Mouse (Mus musculus) hindbrain, embryonic 15.5 days (tissue): Measurements from ENCODE around the gene Slc4a11. TPM values are rescaled to one million over a fixed set of nuclear protein-coding genes. Genes with fewer than 3 reads are reported as not detected.
"Not testable (repeated sequence)": the region's sequence is repeated elsewhere in the genome, so short reads cannot be mapped to it uniquely, and the experiment has no call there.

Experiments
- ATAC-seq: fragments of 200-750 bp; cut with Nextera tagmentation; 2 replicates; pipeline ENCODE4 v1.8.0; 2017; ENCODE audit warnings: low read depth, moderate number of reproducible peaks, moderate TSS enrichment; ENCODE audit not compliant: low FRiP score
- H3K27ac ChIP-seq: fragments of 300-500 bp; sonication (generic); replicated peaks from 2 replicates; pipeline ENCODE4 v1.5.1; 2015; ENCODE audit warnings: mild to moderate bottlenecking, inconsistent platforms
- H3K27me3 ChIP-seq: fragments of 300-500 bp; sonication (generic); 2 replicates; pipeline ENCODE4 v1.6.1; 2015; ENCODE audit warnings: control low read depth, inconsistent platforms
- H3K36me3 ChIP-seq: fragments of 300-500 bp; sonication (generic); 2 replicates; pipeline ENCODE4 v1.6.1; 2015; ENCODE audit warnings: control low read depth, inconsistent platforms
- H3K4me1 ChIP-seq: fragments of 300-500 bp; sonication (generic); replicated peaks from 2 replicates; pipeline ENCODE4 v1.6.1; 2015; ENCODE audit warnings: control low read depth, inconsistent platforms
- H3K4me2 ChIP-seq: fragments of 300-500 bp; sonication (generic); 2 replicates; pipeline ENCODE4 v1.6.1; 2015; ENCODE audit warnings: moderate library complexity, mild to moderate bottlenecking, inconsistent platforms
- H3K4me3 ChIP-seq: fragments of 300-500 bp; sonication (generic); 2 replicates; pipeline ENCODE4 v1.5.1; 2015; ENCODE audit warnings: mild to moderate bottlenecking, inconsistent platforms
- H3K9ac ChIP-seq: fragments of 300-500 bp; sonication (generic); 2 replicates; pipeline ENCODE4 v1.6.1; 2015; ENCODE audit warnings: inconsistent platforms
- H3K9me3 ChIP-seq: fragments of 300-500 bp; sonication (generic); 2 replicates; pipeline ENCODE4 v1.6.1; 2016; ENCODE audit warnings: control low read depth, inconsistent platforms
- WGBS: fragments of 180-500 bp; shearing (Covaris S2); methylation state at CpG from one replicate; pipeline ENCODE4 v1.1.7; 2015; 5-methylcytosine and 5-hydroxymethylcytosine counted together
- polyA plus RNA-seq: library from polyadenylated mRNA; unstranded; fragments of >200 nt; fragmentation: Nextera tagmentation; extraction: Ambion mirVana; gene quantifications from 2 replicates; pipeline ENCODE4 v1.2.1, GENCODE M21; 2015

Gene Slc4a11
- polyA plus RNA-seq, 1 experiment from 2014 or later, result 0.64 TPM

DNA sequence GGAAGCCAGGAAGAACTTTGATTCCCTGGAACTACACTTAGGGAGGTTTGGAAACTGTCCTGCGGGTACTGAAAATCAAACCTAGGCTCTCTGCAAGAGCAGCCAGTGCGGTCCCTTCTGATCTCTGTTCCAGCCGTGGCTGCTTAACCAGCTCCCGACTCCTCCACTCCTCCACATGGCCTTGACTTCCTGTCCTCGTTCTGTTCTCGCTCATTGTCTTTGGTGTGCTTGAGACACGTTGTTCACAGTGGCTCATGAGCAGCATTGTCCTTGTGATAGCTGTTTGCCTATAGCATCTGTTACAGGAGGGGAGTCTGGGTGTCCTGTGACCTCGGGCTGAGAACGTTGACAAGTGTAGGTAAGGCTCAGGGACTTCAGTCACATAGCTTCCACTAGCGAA, 20.1 kb downstream of the Slc4a11 start:
- no peak overlapping the region for H3K4me2 ChIP-seq
- H3K36me3 ChIP-seq, result peaks cover 89% of the 10 kb centered on the region
- WGBS, result 90% methylated on average over 10 of the region's 10 CpGs
- no peaks in the 10 kb centered on the region for H3K9me3 ChIP-seq
- no peak overlapping the region for H3K27ac ChIP-seq
- H3K27me3 ChIP-seq, result no peaks in the 10 kb centered on the region
- no peak overlapping the region for H3K9ac ChIP-seq
- no peaks in the 10 kb centered on the region for H3K4me1 ChIP-seq
- no peak overlapping the region for H3K4me3 ChIP-seq
- no peak for ATAC-seq

DNA sequence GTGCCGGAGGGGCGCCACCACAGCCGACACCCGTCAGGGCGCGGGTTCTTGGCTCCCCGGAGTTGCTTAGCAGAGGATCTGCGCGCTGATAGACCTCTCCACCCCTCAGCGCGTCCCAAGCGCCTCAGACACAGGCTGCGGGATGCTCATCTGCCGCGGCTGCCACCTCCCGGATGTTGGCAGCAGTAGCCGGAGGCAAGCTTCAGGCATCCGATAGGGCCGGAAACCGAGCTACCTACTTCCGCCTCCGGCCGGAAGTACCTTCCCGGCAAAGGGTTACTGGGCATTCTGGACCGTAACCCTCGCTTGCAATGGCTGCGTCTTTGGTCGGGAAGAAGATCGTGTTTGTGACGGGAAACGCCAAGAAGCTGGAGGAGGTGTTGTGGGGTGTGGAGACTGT, 29.8 kb downstream of the Slc4a11 start, which contains the start of gene Itpa:
Itpa (plus strand) TSS at position 52 of the 400 bp plus-strand sequence.
- Histone ChIP-seq H3K4me2 (peak within 1 kb of the TSS; percentile 60), H3K36me3 (peaks cover 13% of the 10 kb centered on the region), H3K4me1 (peaks cover 40% of the 10 kb centered on the region), H3K4me3 (peak within 1 kb of the TSS; percentile 62), H3K9ac (peak within 1 kb of the TSS; percentile 65), H3K27ac (peak within 1 kb of the TSS; percentile 81), H3K9me3 (no peaks in the 10 kb centered on the region), H3K27me3 (no peaks in the 10 kb centered on the region)
- WGBS, result 1% methylated on average over 31 of the region's 31 CpGs
- ATAC-seq, result peak; percentile 77

DNA sequence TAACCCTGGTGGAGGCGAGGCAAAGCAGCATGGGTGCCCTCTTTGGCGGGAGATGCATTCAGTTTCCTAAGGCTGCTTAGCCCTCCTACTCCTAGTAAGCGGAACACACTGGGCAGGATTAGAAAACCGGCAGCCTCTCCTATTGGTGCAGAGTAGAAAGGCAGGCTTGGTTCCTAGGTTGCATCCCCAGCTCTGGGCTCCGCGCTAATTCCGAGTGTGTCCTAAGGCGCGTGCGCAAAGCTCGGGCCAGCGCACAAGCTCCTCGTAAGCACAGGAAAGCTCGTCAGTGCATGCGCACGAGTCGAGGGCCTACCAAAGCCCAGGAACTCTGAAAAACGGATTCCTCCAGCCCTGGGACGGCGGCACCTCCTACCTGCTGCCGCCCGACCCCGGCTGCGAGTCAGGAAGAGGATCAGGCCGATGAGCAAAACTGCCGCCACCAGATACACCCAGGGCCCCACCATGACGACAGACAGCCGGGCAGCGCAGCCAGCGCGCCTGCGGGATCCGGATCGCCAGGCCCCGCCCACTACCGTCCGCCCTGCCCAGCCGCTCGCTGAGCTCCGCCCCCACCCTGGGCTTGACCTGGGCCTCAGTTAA, 33.1 kb downstream of the Slc4a11 start, which contains the start of gene Ddrgk1:
Ddrgk1 (minus strand) TSS at position 558 of the 600 bp plus-strand sequence.
- under 1% methylated on average over 40 of the region's 40 CpGs for WGBS
- peak; percentile 96 for ATAC-seq
- Histone ChIP-seq H3K27me3 (no peaks in the 10 kb centered on the region), H3K4me3 (peak within 1 kb of the TSS; percentile 57), H3K36me3 (peaks cover 11% of the 10 kb centered on the region; the same call in 1 of the 2 replicates), H3K9ac (peak within 1 kb of the TSS; percentile 69), H3K4me2 (peak within 1 kb of the TSS; percentile 67), H3K27ac (peak within 1 kb of the TSS; percentile 98), H3K9me3 (no peaks in the 10 kb centered on the region), H3K4me1 (peaks cover 40% of the 10 kb centered on the region)

DNA sequence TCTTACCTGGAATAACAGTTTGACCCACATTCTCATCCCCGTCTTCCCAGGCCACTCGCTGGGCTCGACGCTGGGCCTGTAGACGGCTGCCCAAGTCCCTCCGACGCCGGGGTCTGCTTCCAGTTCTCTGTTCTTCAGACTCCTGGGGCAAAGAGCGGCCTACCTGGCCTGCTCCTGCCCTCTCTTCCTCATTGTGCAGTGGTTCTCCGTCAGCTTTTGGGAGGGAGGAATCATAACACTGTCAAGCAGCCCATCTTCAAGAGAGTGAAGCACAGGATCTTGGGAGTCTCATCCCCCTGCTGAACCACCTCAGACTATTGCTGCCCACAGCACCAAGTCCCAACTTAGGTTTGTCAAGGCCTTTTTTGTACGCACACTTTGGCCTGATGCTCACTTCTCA, 34.0 kb downstream of the Slc4a11 start:
- 91% methylated on average over 11 of the region's 11 CpGs for WGBS
- Histone ChIP-seq H3K4me2 (peak overlapping the region; percentile 67), H3K36me3 (peaks cover 17% of the 10 kb centered on the region), H3K9me3 (no peaks in the 10 kb centered on the region), H3K27ac (peak overlapping the region; percentile 98), H3K4me3 (peak overlapping the region; percentile 57), H3K9ac (peak overlapping the region; percentile 69), H3K4me1 (peaks cover 32% of the 10 kb centered on the region), H3K27me3 (no peaks in the 10 kb centered on the region)
- ATAC-seq, result no peak

DNA sequence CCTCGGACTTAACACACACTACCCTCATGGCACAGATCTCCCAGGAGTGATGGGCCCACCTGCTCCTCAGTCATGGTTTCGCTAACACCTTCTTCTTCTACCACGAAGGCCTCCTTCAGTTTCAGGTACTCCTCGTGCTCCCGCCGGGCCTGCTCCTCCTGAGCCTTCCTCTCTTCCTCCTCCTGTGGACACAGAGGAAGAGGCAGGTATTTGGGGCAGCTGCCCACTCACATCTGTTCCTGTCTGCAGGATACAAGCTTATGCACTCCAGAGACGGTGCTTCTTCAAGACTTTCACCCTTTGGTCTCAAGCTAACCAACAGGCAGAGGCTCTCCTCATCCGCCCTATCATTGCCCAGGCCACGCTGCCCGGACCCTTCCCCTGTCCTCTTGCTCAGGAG, 38.8 kb downstream of the Slc4a11 start:
- peaks cover 58% of the 10 kb centered on the region for H3K36me3 ChIP-seq
- WGBS, result 97% methylated on average over 10 of the region's 10 CpGs

DNA sequence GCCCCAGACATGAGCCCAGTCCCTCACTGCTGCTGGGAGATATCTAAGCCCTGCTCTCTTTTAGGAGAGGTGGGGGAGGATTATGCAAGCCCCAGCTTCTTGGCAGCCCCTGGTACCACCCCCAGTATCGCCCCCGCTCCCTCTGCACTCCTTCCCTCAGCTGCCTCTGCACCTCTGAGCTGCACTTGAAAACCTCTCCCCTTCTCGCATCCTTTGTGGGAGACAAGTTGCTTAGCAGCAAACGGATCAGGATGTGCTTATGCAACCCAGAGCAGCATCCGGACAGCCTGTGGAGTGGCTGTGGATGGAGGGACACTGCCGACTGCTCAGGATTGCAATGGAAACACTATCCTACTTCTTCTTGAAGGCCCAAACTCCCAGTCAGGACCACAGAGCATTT, 39.8 kb downstream of the Slc4a11 start:
- Histone ChIP-seq H3K36me3 (peaks cover 67% of the 10 kb centered on the region), H3K4me2 (no peak overlapping the region), H3K4me1 (peaks cover 6% of the 10 kb centered on the region; the same call in 1 of the 2 replicates), H3K27me3 (no peaks in the 10 kb centered on the region), H3K27ac (no peak overlapping the region), H3K9me3 (no peaks in the 10 kb centered on the region), H3K9ac (no peak overlapping the region), H3K4me3 (no peak overlapping the region)
- ATAC-seq, result no peak
- WGBS, result 89% methylated on average over 6 of the region's 6 CpGs

More for the DNA sequence above, 38.8 kb downstream of the Slc4a11 start:
- Histone ChIP-seq H3K4me2 (no peak overlapping the region), H3K9me3 (no peaks in the 10 kb centered on the region), H3K9ac (no peak overlapping the region), H3K4me1 (peaks cover 16% of the 10 kb centered on the region), H3K4me3 (no peak overlapping the region), H3K27me3 (no peaks in the 10 kb centered on the region), H3K27ac (no peak overlapping the region)
- no peak for ATAC-seq

DNA sequence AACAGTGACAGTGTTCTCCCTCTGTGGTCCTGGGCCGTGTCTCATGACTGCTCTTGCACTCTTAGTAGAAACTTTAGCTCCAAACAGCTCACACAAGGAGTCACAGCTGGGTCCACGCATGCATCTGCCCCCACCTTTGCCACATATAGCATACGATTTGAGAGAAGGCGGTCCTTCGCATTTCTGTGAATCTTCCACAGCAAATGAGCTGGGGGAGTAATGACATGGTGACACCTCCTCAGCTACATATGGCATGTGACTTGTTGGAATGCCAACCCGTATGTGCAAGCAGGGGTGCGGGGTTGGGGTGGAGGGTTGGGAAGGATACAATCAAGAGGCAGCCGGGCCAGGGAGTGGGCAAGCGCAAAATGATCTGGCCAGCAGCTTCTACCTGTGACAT, 40.8 kb downstream of the Slc4a11 start:
- no peaks in the 10 kb centered on the region for H3K9me3 ChIP-seq
- ATAC-seq, result no peak
- peaks cover 71% of the 10 kb centered on the region for H3K36me3 ChIP-seq
- no peak overlapping the region for H3K4me3 ChIP-seq
- H3K27me3 ChIP-seq, result no peaks in the 10 kb centered on the region
- WGBS, result 94% methylated on average over 9 of the region's 9 CpGs
- H3K9ac ChIP-seq, result no peak overlapping the region
- H3K4me2 ChIP-seq, result no peak overlapping the region
- H3K27ac ChIP-seq, result no peak overlapping the region
- no peaks in the 10 kb centered on the region for H3K4me1 ChIP-seq

DNA sequence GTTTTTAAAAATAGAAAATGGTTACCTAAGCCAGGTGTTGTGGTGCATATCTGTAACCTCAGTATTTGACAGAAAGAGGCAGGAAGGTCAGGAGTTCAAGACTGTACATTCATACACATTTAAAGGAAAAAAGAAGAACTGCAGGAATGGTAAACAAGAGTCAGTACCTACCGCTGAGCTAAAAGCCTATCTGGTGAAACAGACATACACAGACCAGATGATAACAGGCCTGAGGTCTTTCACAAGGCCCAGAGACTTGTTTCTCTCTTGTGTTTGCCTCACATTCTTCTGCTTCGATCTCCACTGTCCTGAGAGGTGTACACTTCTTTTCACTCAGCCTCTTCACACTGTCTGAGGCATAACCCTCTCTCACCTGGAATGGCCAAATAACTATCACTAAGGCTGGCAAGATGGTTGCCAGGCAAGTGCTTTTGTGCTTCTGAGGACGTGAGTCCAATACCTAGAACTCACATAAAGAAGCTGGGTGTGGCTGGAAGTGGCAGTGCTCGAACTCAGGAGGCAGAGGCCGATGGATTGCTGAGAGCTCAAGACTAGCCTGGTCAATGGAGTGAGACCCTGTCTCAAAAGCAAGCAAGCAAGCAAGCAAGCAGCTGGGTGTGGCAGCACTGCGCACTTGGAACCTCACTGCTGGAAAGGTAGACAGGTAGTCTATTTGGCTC, 41.5 kb downstream of the Slc4a11 start:
- Histone ChIP-seq H3K9ac (no peak overlapping the region), H3K27ac (no peak overlapping the region), H3K9me3 (no peaks in the 10 kb centered on the region), H3K27me3 (no peaks in the 10 kb centered on the region), H3K4me2 (no peak overlapping the region), H3K4me3 (no peak overlapping the region), H3K4me1 (no peaks in the 10 kb centered on the region), H3K36me3 (peaks cover 69% of the 10 kb centered on the region)
- WGBS, result 98% methylated on average over 6 of the region's 6 CpGs
- ATAC-seq, result no peak

DNA sequence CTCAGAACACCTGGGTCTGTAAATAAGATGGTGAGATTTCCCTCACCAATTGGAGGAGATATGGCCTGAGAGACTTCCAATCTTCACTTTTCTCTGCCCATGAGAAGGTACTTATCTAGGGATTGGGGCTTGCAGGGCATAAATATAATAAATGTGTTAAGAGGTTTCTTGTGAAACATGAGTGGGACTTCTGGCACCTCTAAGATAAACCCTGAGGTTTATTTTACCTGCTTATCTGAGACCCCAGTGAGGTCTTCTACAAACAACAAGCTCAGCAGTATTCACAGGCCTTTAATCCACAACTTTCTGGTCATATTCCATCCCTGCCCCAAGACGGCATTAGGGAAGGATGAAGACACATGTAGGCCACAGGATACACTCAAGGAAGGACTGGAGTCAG, 43.6 kb downstream of the Slc4a11 start:
- no peaks in the 10 kb centered on the region for H3K27me3 ChIP-seq
- no peak for ATAC-seq
- H3K27ac ChIP-seq, result no peak overlapping the region
- no peak overlapping the region for H3K4me3 ChIP-seq
- no peaks in the 10 kb centered on the region for H3K4me1 ChIP-seq
- H3K36me3 ChIP-seq, result peaks cover 64% of the 10 kb centered on the region
- H3K9ac ChIP-seq, result no peak overlapping the region
- no peak overlapping the region for H3K4me2 ChIP-seq
- WGBS, result 88% methylated on average over 1 of the region's 1 CpGs
- H3K9me3 ChIP-seq, result no peaks in the 10 kb centered on the region

DNA sequence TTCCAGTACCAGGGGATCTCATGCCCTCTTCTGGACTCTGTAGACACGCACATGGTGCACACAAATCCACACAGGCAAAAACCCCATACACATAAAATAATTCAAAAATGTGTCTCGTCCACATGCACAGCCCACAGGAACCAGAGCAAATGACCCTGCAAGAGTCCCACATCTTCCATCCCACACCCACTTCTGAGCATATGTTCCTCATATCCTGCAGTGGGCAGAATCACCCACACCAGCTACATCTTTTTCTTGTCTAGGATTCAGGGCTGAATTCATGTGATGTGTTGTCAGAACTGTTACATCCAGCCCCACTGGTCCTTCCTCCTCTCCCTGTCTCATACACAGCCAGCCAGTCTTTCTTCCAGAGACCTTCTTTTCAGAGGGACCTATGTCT, 44.0 kb downstream of the Slc4a11 start:
- H3K4me3 ChIP-seq, result no peak overlapping the region
- no peaks in the 10 kb centered on the region for H3K4me1 ChIP-seq
- H3K27me3 ChIP-seq, result no peaks in the 10 kb centered on the region
- no peak for ATAC-seq
- 84% methylated on average over 2 of the region's 2 CpGs for WGBS
- H3K9me3 ChIP-seq, result no peaks in the 10 kb centered on the region
- peaks cover 61% of the 10 kb centered on the region for H3K36me3 ChIP-seq
- H3K9ac ChIP-seq, result no peak overlapping the region
- H3K27ac ChIP-seq, result no peak overlapping the region
- no peak overlapping the region for H3K4me2 ChIP-seq

DNA sequence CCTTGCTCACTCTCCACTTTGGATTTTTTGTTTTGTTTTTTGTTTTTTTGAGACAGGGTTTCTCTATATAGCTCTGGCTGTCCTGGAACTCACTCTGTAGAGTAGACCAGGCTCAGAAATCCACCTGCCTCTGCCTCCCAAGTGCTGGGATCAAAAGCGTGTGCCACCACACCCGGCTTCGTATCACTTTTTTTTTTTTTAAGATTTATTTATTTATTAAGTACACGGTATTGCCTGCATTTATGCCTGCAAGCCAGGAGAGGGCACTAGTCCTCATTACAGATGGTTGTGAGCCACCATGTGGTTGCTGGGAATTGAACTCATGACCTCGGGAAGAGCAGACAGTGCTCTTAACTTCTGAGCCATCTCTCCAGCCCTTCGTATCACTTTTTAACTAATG, 48.3 kb downstream of the Slc4a11 start:
- H3K4me1 ChIP-seq, ATAC-seq, H3K4me3 ChIP-seq, H3K27me3 ChIP-seq, H3K27ac ChIP-seq, H3K9ac ChIP-seq, H3K9me3 ChIP-seq, H3K4me2 ChIP-seq: not testable (repeated sequence)
- peaks cover 34% of the 10 kb centered on the region for H3K36me3 ChIP-seq
- 89% methylated on average over 6 of the region's 6 CpGs for WGBS

DNA sequence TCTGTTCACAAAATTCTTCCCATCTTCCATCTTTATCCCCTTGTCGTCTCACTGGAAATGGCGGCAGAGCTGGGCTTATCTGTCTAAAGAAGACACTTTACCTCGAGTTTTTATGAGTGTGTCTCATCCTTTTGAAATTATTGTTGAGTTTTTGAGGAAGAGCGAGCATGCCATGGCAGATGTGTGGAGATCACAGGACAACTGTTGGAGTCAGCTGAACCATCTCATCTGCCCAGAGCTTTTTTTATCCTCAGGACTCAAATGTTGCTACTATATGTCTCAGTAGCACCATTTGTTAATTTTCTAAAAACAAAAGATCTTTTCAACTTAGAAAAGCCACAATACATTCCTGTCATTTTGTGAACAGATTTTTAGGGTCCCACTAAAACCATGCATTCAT, 52.1 kb downstream of the Slc4a11 start:
- no peaks in the 10 kb centered on the region for H3K9me3 ChIP-seq
- H3K27me3 ChIP-seq, result no peaks in the 10 kb centered on the region
- peaks cover 12% of the 10 kb centered on the region; the same call in 1 of the 2 replicates for H3K36me3 ChIP-seq
- H3K4me1 ChIP-seq, result peaks cover 22% of the 10 kb centered on the region
- no peak for ATAC-seq
- H3K9ac ChIP-seq, result no peak overlapping the region
- WGBS, result 82% methylated on average over 4 of the region's 4 CpGs
- H3K4me3 ChIP-seq, result no peak overlapping the region
- H3K27ac ChIP-seq, result no peak overlapping the region
- no peak overlapping the region for H3K4me2 ChIP-seq
